Mouse (Mus musculus) heart, postnatal 0 days (tissue): ENCODE data around the gene Ralgps2.

Experiments
- CTCF ChIP-seq: IDR thresholded peaks from 2 replicates; pipeline ENCODE4 v1.5.1; 2016; ENCODE audit warnings: antibody characterized with exemption, control low read depth, low read depth
- EP300 ChIP-seq: IDR thresholded peaks from 2 replicates; pipeline ENCODE4 v1.6.1; 2016; ENCODE audit warnings: antibody characterized with exemption, low read depth

- no peak for TF ChIP-seq CTCF
- TF ChIP-seq EP300 = no peak
Measured at GRCm38 (mm10) chr1:156838695-156839094, 100.7 kb downstream of the Ralgps2 start.
